Mouse (Mus musculus): ENCODE measurements at regions not wholly inside any gene's neighbourhood (a gene's known extent, or its start where the extent isn't known, plus 50 kb on each side); places are given as distances from the start of the nearest gene placed in this dataset.
"Not testable (repeated sequence)": the region's sequence is repeated elsewhere in the genome, so short reads cannot be mapped to it uniquely, and the experiment has no call there.

DNA sequence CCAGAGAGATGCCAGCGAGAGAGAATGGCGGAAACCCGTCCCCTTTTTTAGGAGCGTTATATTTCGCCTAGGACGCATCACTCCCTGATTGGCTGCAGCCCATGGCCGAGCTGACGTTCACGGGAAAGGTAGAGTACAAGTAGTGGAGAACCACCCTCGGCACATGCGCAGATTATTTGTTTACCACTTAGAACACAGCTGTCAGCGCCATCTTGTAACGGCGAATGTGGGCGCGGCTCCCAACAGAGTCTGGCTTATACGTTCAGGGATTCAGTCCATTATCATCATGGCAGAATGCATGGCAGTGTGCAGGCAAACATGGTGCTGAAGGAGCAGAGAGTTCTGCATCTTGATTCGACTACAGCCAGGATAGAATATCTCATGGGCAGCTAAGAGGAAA is 339.8 kb upstream of the Glra2 start:
- DNase-seq, result not testable (repeated sequence)

DNA sequence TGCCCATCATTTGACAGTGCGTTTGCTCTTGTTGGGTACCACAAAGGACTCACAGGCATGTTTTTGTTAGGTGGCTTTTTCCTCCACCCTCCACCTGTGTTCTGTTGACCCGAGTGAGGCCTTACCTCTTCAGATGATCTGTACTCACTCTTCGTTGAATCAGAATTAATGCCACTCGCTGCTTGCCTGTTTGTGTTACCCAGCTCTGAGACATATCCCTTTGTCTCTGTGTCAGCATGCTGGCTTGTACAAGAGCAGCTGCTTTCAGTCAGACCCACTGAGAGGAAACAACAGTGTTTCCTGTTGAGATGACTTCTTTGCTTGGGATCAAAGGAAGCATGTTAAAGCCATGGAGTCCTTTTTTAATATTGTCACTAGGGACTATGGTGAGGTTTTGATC is 304.0 kb upstream of the Glra2 start:
- peak; percentile 6 for DNase-seq

- no peak for DNase-seq
Observed at GRCm38 (mm10) chrX:165616078-165616477, 288.9 kb upstream of the Glra2 start.

DNA sequence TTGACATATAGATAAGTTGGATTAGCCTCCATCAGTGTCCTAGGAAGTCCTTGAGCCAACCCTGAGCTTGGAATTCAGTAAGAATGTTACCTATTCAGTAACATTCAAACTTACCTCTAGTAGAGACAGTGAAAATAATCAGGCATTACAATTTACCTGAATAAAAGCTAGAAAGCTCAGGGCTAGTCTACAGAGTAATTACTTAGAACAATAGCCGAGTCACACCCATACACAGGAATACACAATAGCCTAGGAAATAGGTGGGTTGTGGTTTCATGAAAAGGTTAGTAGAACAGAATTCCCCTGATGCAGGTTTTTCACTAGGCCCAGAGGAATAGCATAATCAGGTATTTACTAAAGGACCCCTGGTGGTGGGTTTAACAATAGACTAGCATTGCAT is 273.6 kb upstream of the Glra2 start:
- DNase-seq, result not testable (repeated sequence)

Data from kidney, postnatal 10 days (tissue).